Mouse (Mus musculus) lung, adult 2 months (tissue): ENCODE data around the gene Kank1. TPM values are rescaled to one million over a fixed set of nuclear protein-coding genes. Genes with fewer than 3 reads are reported as not detected.

ENCODE experiments used
- DNase-seq: peaks from one replicate; pipeline ENCODE4 v3.0.0; 2022
- H3K4me1 ChIP-seq: fragments of 200-500 bp; 2 replicates; pipeline ENCODE4 v1.6.1; 2011; ENCODE audit warnings: low read length; ENCODE audit not compliant: control insufficient read depth, insufficient read depth
- H3K4me3 ChIP-seq: fragments of 200-500 bp; replicated peaks from 2 replicates; pipeline ENCODE3; 2011; ENCODE audit warnings: low read depth, mild to moderate bottlenecking, control low read depth, low read length; ENCODE audit errors: extremely low read depth
- CTCF ChIP-seq: fragments of 200-500 bp; IDR thresholded peaks from 2 replicates; pipeline ENCODE4 v1.5.1; 2011; ENCODE audit warnings: mild to moderate bottlenecking, low read length, control low read depth; ENCODE audit not compliant: insufficient read depth
- POLR2A ChIP-seq: fragments of 200-500 bp; IDR thresholded peaks from 2 replicates; pipeline ENCODE4 v1.6.1; 2011; ENCODE audit warnings: low read depth, mild to moderate bottlenecking, control low read depth, low read length, borderline replicate concordance; ENCODE audit errors: extremely low read depth
- WGBS: fragments of 180-500 bp; shearing (Covaris S2); methylation state at CpG from one replicate; pipeline ENCODE4 v1.1.7; 2018; 5-methylcytosine and 5-hydroxymethylcytosine counted together
- polyA plus RNA-seq: library from polyadenylated mRNA; depleted of rRNA; stranded (reverse); fragments of >200 nt; gene quantifications from 2 replicates; pipeline ENCODE4 v1.2.3, GENCODE M21; 2012

Kank1 gene
- polyA plus RNA-seq, 1 experiment: 38.2 TPM

DNA sequence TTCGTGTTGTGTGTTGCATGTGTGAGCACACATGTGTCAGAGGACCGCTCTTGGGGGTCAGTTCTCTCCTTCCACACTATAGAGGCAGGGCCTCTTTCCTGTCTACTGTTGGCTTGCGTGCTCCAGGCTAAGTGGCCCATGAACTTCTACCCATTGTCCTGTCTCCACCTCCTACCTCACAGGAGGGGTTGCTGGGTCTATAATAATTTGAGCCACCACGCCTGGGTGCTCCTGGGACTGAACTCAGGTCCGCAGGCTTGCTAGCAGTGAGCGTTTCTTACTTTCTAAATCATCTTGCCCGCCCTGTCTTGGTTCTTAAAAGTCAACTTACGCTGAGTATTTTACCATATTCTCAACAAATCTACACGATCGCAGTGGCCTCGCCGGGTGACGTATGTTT is 140.1 kb downstream of the Kank1 start:
- 92% methylated on average over 13 of the region's 13 CpGs for WGBS
- no peak overlapping the region for H3K4me3 ChIP-seq
- TF ChIP-seq CTCF (no peak), POLR2A (no peak)
- no peak for DNase-seq
- peaks cover 2% of the 10 kb centered on the region; the same call in 1 of the 2 replicates for H3K4me1 ChIP-seq

DNA sequence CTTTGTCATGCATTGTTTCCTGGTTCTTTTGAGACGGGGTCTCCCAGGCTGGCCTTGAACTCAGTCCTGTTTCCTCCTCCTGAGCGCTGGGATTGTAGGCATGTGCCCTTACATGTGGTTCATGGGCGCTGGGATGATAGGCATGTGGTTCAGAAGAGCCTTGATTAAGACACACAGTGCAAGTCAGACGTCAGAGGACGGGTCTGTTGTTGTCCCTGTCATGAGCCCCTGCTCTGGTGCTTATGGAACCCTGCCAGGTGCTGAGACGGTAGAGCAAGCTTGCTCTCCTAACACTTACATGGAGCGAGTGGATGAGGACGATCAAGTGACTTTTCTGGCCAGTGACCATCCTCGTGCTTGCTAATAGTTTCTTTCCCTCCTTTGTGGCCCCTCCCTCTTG is 143.9 kb downstream of the Kank1 start:
- DNase-seq: no peak
- Histone ChIP-seq H3K4me1 (peaks cover 3% of the 10 kb centered on the region), H3K4me3 (no peak overlapping the region)
- TF ChIP-seq CTCF (no peak), POLR2A (no peak)
- 79% methylated on average over 9 of the region's 9 CpGs for WGBS

DNA sequence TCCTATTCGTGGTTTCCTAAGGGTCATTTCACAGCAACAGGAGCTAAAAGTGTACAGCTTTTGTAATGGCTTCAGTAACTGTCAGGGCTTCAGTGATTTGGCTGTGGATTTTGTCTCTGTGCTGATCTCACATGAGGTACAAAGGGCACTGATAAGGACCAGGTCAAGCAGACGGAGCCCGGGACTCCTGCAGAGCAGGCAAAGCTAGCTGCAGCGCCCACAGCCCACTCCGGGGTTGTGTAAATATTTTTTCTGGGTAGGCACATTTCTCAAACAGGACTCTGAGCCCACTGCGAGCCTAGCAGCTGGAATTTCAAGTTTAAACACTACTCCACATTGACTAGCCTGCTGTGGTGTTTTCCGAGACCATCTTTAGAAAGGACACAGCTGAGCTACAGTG is 145.2 kb downstream of the Kank1 start:
- peaks cover 5% of the 10 kb centered on the region for H3K4me1 ChIP-seq
- DNase-seq: no peak
- TF ChIP-seq POLR2A: no peak
- no peak for TF ChIP-seq CTCF
- WGBS: 19% methylated on average over 7 of the region's 7 CpGs
- no peak overlapping the region for H3K4me3 ChIP-seq

DNA sequence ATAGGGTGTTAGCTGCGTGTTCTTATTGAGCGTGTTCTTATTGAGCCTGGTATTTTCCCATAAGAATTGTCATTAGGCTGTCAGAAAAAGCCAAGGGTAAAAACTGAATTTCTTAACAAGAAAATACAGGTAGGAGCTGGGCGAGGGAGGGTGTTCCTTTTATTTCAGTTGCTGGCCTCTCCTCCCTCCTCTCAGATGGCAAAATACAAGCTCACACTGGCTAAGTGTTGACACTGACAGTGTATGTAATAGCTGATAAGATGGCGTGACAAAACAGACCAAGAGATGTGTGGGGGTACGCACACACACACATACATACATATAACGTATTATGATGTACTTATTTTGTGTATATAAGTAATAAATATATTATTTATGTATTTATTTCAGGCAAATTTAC is 145.7 kb downstream of the Kank1 start:
- Histone ChIP-seq H3K4me3 (no peak overlapping the region), H3K4me1 (peaks cover 5% of the 10 kb centered on the region)
- WGBS: 66% methylated on average over 6 of the region's 6 CpGs
- TF ChIP-seq CTCF: no peak
- no peak for TF ChIP-seq POLR2A
- DNase-seq: no peak

DNA sequence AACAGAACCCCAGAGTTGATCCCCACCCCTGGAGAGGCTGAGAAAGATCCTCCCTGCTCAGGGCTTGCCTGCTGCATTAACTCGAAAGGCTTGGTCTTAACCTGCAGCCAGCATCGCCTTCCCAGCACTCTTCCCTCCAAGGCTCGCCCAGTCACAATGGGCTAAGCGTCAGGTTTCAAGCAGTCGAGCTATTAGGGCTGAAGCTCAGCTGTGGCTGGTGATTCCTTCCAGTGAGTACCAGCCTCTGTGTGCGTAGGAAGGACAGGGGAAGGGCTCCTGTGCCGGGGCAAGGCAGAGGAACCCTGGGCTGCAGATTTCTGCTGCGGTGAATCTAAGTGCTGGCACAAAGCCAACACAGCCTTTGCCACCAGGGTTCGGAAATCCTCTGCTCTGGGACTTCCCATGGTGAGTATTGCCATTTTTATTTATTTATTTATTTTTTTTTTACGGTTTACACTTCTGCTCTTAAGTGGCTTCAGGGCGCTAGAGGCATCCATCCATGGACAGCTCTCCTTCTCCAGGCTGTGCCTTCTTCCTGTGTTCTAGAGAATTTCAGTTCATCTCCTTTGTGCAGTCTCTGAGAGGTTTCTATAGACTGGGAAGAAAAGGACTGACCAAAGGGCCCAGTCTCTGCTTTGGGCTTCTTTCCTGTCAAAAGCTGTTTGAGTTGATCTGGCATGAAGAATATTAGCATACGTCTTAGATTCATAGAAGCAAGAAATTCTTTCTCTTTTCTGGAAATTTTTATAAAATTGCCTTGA is 146.8 kb downstream of the Kank1 start:
- TF ChIP-seq CTCF: no peak
- WGBS: 22% methylated on average over 12 of the region's 12 CpGs
- no peak overlapping the region for H3K4me3 ChIP-seq
- DNase-seq: no peak
- H3K4me1 ChIP-seq: peaks cover 5% of the 10 kb centered on the region

DNA sequence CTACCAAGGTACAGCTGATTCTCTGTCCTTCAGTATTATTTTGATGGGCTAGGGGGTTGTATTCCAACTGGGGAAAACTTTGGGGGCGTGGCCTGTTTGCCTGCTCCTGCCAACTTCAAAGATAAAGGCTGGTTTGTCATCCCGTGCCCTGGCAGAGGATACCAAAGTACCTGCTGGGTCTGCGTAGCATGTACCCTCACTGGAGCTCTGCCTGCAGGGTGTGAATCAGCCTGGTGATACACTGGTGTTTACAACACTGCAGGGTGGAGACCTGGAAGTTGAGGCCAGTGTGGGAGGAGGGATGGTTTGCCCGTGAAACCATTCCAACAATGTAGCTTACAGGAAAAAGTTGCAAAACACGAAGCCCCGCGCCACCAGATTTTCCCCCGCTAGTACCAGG is 149.2 kb downstream of the Kank1 start:
- peaks cover 5% of the 10 kb centered on the region for H3K4me1 ChIP-seq
- DNase-seq: no peak
- 42% methylated on average over 8 of the region's 8 CpGs for whole genome bisulfite sequencing
- no peak for TF ChIP-seq CTCF
- TF ChIP-seq POLR2A: no peak
- H3K4me3 ChIP-seq: no peak overlapping the region

DNA sequence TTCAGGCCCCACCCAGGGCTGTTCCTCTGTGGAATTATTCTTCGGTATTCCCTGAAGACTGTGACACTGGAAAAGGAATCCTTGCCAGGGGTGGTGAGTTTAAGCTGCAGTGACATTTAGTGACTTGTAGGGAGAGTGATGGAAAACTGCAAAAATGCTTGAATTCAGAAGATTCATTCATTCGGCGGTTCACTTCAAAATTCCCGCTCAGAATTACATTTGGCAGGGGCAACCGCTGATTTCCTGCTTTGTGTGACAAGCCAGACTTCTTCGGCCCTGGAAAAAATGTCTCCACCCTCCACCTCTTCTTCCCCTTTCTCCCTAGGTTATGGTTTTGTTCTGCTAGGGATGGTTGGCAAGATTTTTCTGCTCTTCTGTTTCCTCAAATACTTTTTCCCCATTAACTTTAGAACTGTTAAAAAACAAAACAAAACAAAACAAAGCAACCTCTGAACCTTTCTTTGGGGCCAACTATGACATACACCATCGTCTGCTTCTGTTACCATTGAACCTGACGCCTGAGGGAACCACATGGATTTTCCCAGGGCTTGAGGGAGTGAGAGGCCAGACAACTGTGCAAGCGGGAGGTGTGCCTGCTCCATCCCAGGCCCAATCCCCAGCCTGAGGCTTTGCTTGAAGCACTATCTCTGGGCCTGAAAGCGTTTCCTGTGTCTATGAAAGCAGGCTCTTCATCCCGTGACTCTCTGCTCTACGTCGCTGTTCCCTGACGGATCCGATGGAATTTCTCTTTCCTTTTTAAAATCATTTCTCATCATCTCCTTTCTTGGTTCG is 150.1 kb downstream of the Kank1 start:
- Histone ChIP-seq H3K4me1 (peaks cover 2% of the 10 kb centered on the region), H3K4me3 (no peak overlapping the region)
- TF ChIP-seq CTCF (no peak), POLR2A (no peak)
- no peak for DNase-seq
- 52% methylated on average over 16 of the region's 16 CpGs for WGBS

DNA sequence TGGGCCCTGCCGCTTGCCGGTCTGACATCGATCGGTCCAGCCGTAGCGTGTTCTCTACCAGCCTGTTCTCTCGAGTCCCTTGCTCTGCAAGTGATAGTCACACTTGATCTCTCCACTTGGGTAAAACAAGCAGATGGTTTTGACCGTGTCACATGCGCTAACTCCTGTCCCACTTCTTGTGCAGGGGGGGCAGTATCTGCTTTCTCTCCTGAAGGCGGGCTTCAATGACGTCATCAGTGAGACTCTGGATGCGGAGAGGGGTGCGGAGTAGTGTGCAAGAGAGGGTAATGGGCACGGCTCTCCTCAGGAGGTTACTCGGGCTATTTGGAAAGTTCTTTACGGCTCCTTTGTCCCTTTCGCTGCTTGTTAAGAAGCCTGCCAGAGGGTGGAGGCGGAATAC is 151.1 kb downstream of the Kank1 start:
- 97% methylated on average over 18 of the region's 18 CpGs for WGBS
- Histone ChIP-seq H3K4me3 (no peak overlapping the region), H3K4me1 (0 out of 2 replicates have a peak, but pooled peaks cover 2% of the 10 kb centered on the region)
- DNase-seq: no peak
- TF ChIP-seq CTCF: no peak
- no peak for TF ChIP-seq POLR2A

DNA sequence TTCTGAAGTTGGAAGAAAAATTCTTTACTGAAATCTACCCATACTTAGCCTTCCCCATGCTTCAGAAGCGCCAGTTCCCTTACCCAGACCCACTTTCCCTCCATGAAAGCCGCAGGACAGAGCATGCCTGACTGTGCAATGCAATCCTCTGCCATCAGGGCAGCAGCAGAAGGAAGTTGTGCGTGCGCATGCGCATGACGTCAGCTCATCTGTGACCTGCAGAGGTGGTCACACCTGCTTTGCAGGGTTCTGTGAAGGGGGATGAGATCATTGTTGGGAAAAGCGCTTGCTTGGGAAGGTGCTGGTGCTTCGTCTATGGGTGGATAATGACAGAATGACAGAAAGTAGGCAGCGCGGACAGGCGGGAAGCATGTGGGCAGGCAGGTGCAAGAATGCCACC is 155.4 kb downstream of the Kank1 start:
- TF ChIP-seq CTCF: no peak
- TF ChIP-seq POLR2A: no peak
- no peak for DNase-seq
- Histone ChIP-seq H3K4me1 (no peaks in the 10 kb centered on the region), H3K4me3 (no peak overlapping the region)
- 86% methylated on average over 11 of the region's 11 CpGs for WGBS

DNA sequence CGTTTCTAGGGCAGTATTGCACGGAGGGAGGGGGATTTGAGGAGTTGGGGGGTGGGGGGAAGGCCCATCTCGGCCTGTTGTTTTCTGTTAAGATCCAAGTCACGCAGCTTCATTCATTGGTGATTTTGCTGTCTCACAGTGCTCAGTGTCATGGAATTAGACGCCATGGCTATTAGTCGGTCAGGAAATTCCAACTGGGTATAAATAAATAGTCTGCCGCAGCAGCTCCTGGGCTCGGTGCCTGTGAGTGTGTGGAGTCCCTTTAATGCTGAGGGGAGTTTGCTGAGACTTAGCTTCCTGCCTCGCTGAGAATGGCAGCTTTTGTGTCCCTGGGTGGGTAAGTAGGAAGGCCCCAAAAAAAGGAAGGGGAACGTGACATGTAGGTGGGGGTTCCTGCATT is 158.3 kb downstream of the Kank1 start:
- Histone ChIP-seq H3K4me3 (no peak overlapping the region), H3K4me1 (peaks cover 3% of the 10 kb centered on the region; the same call in 1 of the 2 replicates)
- DNase-seq: no peak
- no peak for TF ChIP-seq CTCF
- TF ChIP-seq POLR2A: no peak
- WGBS: 6% methylated on average over 10 of the region's 10 CpGs
